Mouse (Mus musculus) intestine, postnatal 0 days (tissue): ENCODE results near the gene Aktip. TPM values are rescaled to one million over a fixed set of nuclear protein-coding genes. Genes with fewer than 3 reads are reported as not detected.

Experiments
- ATAC-seq: fragments of 200-750 bp; cut with Nextera tagmentation; 2 replicates; pipeline ENCODE4 v1.8.0; 2017; ENCODE audit warnings: mild to moderate bottlenecking, moderate TSS enrichment, moderate library complexity
- H3K27ac ChIP-seq: fragments of 300-500 bp; sonication (generic); 2 replicates; pipeline ENCODE4 v1.5.1; 2014; ENCODE audit warnings: mild to moderate bottlenecking, low read depth, low read length, moderate library complexity
- H3K27me3 ChIP-seq: fragments of 300-500 bp; sonication (generic); replicated peaks from 2 replicates; pipeline ENCODE4 v1.6.1; 2014; ENCODE audit warnings: low read length, mixed read lengths; ENCODE audit not compliant: control insufficient read depth, insufficient read depth
- H3K36me3 ChIP-seq: fragments of 300-500 bp; sonication (generic); 2 replicates; pipeline ENCODE4 v1.6.1; 2014; ENCODE audit warnings: mild to moderate bottlenecking, moderate library complexity; ENCODE audit not compliant: control insufficient read depth, insufficient read depth
- H3K4me1 ChIP-seq: fragments of 300-500 bp; sonication (generic); replicated peaks from 2 replicates; pipeline ENCODE4 v1.6.1; 2014; ENCODE audit warnings: antibody characterized with exemption, low read length, mixed read lengths; ENCODE audit not compliant: control insufficient read depth, insufficient read depth
- H3K4me2 ChIP-seq: fragments of 300-500 bp; sonication (generic); replicated peaks from 2 replicates; pipeline ENCODE4 v1.6.1; 2014; ENCODE audit warnings: low read depth, mild to moderate bottlenecking, moderate library complexity
- H3K4me3 ChIP-seq: fragments of 300-500 bp; sonication (generic); 2 replicates; pipeline ENCODE4 v1.5.1; 2014; ENCODE audit warnings: low read depth, low read length
- H3K9ac ChIP-seq: fragments of 300-500 bp; sonication (generic); 2 replicates; pipeline ENCODE4 v1.6.1; 2014; ENCODE audit warnings: mild to moderate bottlenecking, low read depth, low read length
- H3K9me3 ChIP-seq: fragments of 300-500 bp; sonication (generic); 2 replicates; pipeline ENCODE4 v1.6.1; 2016; ENCODE audit warnings: mixed run types; ENCODE audit not compliant: control insufficient read depth
- CTCF ChIP-seq: sonication (generic); IDR thresholded peaks from 2 replicates; pipeline ENCODE4 v1.5.1; 2016; ENCODE audit warnings: low read depth, mild to moderate bottlenecking, control low read depth, antibody characterized with exemption, moderate library complexity
- WGBS: fragments of 180-500 bp; shearing (Covaris S2); extraction: QIAGEN DNeasy Blood & Tissue Kit; methylation state at CpG from one replicate; pipeline ENCODE4 v1.1.7; 2014; 5-methylcytosine and 5-hydroxymethylcytosine counted together
- polyA plus RNA-seq: library from polyadenylated mRNA; unstranded; fragments of >200 nt; fragmentation: Nextera tagmentation; extraction: Ambion mirVana; gene quantifications from 2 replicates; pipeline ENCODE4 v1.2.1, GENCODE M21; 2015

Aktip gene
- polyA plus RNA-seq, 1 experiment from 2014 or later: 29.1 TPM

DNA sequence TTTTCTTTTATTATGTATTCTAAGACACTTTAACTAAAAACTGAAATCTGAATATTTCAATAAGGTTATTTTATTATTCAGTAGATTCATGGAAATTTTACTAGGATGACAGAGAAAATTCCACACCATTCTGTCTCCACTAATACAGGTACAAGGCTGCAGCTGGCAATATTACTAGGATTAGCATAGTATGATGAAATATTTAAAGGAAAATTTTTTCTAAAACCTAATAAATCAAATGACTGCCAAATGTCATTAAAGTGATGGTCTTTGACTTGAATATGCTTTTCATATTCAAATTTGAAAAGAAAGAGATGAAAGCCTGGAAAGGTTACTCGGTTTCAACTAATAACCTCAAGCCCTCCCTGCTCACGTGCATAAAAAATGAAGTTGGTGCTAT, 34.3 kb upstream of the Aktip start:
- Histone ChIP-seq H3K9ac (no peak overlapping the region), H3K27me3 (no peaks in the 10 kb centered on the region), H3K9me3 (no peaks in the 10 kb centered on the region), H3K4me2 (no peak overlapping the region), H3K27ac (no peak overlapping the region), H3K4me1 (no peaks in the 10 kb centered on the region), H3K4me3 (no peak overlapping the region), H3K36me3 (no peaks in the 10 kb centered on the region)
- TF ChIP-seq CTCF: no peak
- ATAC-seq: no peak
- WGBS: 93% methylated on average over 2 of the region's 2 CpGs

DNA sequence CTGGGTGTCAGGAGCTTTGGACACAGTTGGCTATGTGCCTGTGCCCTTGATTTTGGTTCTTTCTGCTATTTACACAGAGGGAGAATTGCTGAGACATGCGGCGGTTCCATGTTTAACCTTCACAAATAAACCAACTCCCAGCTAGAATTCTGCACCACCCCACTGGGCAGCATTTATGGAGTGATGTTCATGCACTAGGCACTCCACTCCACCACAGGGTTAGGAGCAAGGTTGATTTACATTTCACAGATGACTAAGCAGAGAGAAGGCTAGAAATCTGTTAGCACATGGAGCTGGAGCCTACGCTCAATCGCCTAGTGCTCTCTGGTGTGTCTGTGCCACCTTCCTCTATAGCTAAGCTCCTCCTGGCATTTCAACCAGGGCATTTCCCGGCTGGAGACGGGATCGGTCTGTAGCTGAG, 27.7 kb upstream of the Aktip start:
- no peak for ATAC-seq
- WGBS: 83% methylated on average over 7 of the region's 7 CpGs
- Histone ChIP-seq H3K9me3 (no peaks in the 10 kb centered on the region), H3K4me2 (no peak overlapping the region), H3K9ac (no peak overlapping the region), H3K36me3 (no peaks in the 10 kb centered on the region), H3K4me1 (no peaks in the 10 kb centered on the region), H3K27ac (no peak overlapping the region), H3K27me3 (no peaks in the 10 kb centered on the region), H3K4me3 (no peak overlapping the region)
- no peak for TF ChIP-seq CTCF

DNA sequence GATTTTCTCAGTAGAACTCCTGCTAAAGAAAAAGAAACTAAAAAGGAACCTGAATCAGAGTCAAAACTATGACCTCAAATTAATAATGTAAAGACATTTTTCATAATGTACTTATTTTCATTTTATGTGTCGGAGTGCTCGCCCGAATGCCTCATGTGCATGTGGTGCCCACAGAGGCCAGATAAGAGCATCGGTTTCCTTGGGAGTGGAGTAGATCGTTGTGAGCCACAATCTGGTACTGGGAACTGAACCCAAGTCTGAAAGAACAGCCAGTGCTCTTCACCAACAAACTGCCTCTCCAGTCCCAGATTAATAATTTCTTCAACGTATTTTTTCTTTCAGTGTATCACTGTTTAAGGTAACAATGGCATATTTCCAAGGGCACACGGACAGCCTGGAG, 24.5 kb upstream of the Aktip start:
- H3K4me3 ChIP-seq: no peak overlapping the region
- whole genome bisulfite sequencing: 92% methylated on average over 7 of the region's 7 CpGs
- no peaks in the 10 kb centered on the region for H3K27me3 ChIP-seq
- H3K9me3 ChIP-seq: no peaks in the 10 kb centered on the region
- no peak overlapping the region for H3K27ac ChIP-seq
- H3K4me2 ChIP-seq: no peak overlapping the region
- no peaks in the 10 kb centered on the region for H3K36me3 ChIP-seq
- no peak for ATAC-seq
- H3K4me1 ChIP-seq: no peaks in the 10 kb centered on the region
- no peak overlapping the region for H3K9ac ChIP-seq
- TF ChIP-seq CTCF: no peak

DNA sequence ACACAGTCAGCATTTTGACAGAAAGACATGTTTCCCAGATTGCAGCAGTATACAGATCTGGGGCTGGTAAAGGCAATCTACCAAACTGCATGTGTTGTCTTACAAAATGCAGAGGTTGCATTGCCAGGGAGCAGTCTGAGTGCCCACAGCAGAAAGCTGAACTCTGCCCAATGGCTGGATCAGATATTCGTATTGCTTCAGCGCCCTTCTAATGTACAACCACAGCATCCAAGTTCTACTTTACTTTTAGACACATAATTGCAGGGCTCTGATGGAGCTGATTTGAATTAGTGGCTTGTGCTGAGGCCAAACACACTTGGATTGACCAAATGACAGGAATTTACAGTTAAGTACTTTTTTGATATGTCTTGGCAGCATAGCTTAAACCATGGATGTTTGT, 22.1 kb upstream of the Aktip start:
- Histone ChIP-seq H3K27me3 (no peaks in the 10 kb centered on the region), H3K27ac (no peak overlapping the region), H3K4me1 (no peaks in the 10 kb centered on the region), H3K9ac (no peak overlapping the region), H3K4me3 (no peak overlapping the region), H3K36me3 (no peaks in the 10 kb centered on the region), H3K9me3 (no peaks in the 10 kb centered on the region), H3K4me2 (no peak overlapping the region)
- TF ChIP-seq CTCF: no peak
- no peak for ATAC-seq
- 95% methylated on average over 2 of the region's 2 CpGs for WGBS

DNA sequence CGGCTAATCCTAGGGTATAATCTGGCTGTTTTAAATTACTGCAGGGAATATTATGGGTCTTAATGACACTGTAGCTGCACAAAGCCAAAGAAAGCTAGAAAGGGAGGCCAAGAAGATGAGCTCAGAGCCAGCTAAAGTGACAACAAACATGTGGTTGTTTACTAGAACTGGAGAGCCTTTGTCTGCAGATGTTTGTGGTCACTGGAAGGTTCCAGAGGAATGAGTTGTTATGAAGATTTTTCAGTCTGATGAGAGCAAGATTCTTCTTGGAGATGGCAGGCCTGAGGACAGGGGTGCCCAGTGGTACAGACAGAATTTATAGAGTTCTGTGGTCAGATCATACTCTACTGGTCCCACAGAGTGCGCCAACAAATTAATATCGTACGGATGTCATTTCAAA, 18.5 kb upstream of the Aktip start:
- Histone ChIP-seq H3K9ac (no peak overlapping the region), H3K27ac (no peak overlapping the region), H3K36me3 (no peaks in the 10 kb centered on the region), H3K9me3 (no peaks in the 10 kb centered on the region), H3K4me3 (no peak overlapping the region), H3K4me1 (no peaks in the 10 kb centered on the region), H3K4me2 (no peak overlapping the region), H3K27me3 (no peaks in the 10 kb centered on the region)
- WGBS: 79% methylated on average over 4 of the region's 4 CpGs
- no peak for ATAC-seq
- no peak for TF ChIP-seq CTCF

DNA sequence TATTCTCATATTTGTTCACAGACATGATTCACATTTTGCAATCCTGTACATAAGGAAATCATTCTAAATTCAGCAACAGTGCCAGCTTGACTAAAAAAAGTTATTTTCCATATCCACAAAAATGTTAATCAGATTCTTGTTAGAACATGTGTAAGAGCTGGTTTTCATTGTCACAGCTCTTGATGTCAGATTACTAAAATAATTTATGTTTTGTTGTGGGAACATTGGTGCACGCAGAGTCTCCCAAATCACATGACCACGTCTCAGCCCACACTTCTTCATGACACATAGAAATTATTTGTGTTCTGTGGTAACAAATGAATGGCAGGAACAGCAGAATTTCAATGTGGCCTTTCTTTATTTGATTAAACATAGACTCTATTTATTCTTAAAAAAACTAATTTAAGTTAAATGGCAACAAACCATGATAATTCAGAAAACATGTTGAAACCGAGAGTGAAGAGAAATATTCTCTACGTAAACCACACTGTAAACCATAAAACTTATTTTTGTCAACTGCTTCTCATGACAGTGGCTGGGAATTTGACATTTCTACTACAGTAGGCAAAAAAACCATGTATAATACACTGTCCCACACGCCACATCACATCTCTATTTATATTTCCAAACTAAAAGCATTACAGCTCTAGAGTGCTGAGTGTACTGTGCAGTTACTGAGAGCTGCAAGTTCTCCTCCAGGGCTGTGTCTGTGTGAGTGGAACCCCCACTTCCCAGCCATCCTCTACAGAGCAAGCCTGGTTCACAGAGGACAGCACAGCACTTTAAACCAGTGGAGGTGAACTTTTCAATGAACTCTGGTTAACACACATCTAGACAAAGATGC, 17.5 kb upstream of the Aktip start:
- Histone ChIP-seq H3K27me3 (no peaks in the 10 kb centered on the region), H3K4me2 (no peak overlapping the region), H3K27ac (no peak overlapping the region), H3K9ac (no peak overlapping the region), H3K9me3 (no peaks in the 10 kb centered on the region), H3K4me1 (no peaks in the 10 kb centered on the region), H3K36me3 (no peaks in the 10 kb centered on the region), H3K4me3 (no peak overlapping the region)
- TF ChIP-seq CTCF: no peak
- WGBS: 89% methylated on average over 5 of the region's 5 CpGs
- no peak for ATAC-seq

DNA sequence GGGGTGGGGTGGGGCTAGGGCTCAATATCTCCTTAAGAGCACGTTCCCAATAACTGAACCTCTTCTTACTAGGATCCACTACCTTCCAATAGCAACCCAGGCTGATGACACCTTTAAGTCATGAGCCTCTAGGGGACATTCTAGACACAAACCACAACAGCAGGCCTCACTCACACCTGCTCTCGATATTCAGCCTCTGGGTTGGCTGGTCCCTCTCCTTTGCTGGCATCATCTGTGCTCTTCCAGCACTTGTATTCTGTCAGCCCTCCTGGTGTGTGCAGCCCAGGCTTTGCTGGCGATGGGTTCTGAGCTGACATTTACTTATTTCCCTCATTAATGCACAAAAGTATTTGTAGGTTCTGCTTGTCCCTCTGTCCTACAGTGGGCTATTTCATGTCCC, 14.5 kb upstream of the Aktip start:
- TF ChIP-seq CTCF: no peak
- Histone ChIP-seq H3K4me3 (no peak overlapping the region), H3K36me3 (no peaks in the 10 kb centered on the region), H3K9me3 (no peaks in the 10 kb centered on the region), H3K27me3 (no peaks in the 10 kb centered on the region), H3K9ac (no peak overlapping the region), H3K4me2 (no peak overlapping the region), H3K4me1 (no peaks in the 10 kb centered on the region), H3K27ac (no peak overlapping the region)
- no peak for ATAC-seq
- 79% methylated on average over 3 of the region's 3 CpGs for WGBS
